ENCODE assay signal across 8 mouse cellular contexts in the genomic region with DNA sequence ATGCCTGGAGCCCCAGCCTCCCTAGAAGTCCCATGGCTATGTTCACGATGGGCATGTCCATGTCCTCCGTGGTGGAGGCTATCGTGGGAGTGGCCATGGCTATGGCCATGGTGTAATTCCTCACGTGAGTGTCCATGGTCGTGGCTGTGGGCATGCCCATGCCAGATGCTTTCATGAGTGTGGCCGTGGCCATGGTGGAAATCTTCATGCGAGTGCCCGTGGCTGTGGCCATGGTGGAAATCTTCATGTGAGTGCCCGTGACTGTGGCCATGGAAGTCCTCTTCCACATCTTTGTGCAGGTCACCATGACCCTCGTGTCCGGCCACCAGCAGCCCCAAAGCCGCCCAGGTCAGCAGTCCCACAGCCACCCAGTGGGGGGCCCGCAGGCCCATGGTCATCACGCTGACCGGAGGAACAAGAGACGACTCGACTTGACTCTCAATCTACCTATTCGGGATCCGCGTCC. TPM values are rescaled to one million over a fixed set of nuclear protein-coding genes. Genes with fewer than 3 reads are reported as not detected.
DNase-seq lines count a peak whose midpoint lies in the region; ATAC-seq and TF ChIP-seq lines count a peak whose summit lies in the region.

No protein-coding gene starts in this region.

- no peak; the same call in 1 of the 2 replicates for ATAC-seq in neural tube, embryonic 11.5 days (ENCODE audit: insufficient read depth, low FRiP score, low TSS enrichment)
- no peak for ATAC-seq in hindbrain, embryonic 13.5 days (ENCODE audit: low FRiP score)
- ATAC-seq in midbrain, embryonic 13.5 days = peak; percentile 1; the same call in 1 of the 2 replicates

- H3K27me3 ChIP-seq in cerebellum, adult 2 months (ENCODE audit: control insufficient read depth, insufficient read depth, low read length) = no peaks in the 10 kb centered on the region
- H3K27me3 ChIP-seq in neural tube, embryonic 11.5 days (ENCODE audit: control insufficient read depth, insufficient read depth, low read length) = no peaks in the 10 kb centered on the region
- H3K27me3 ChIP-seq in hindbrain, embryonic 13.5 days = no peaks in the 10 kb centered on the region
- H3K27me3 ChIP-seq in midbrain, embryonic 13.5 days = no peaks in the 10 kb centered on the region

- H3K36me3 ChIP-seq in neural tube, embryonic 11.5 days (ENCODE audit: control insufficient read depth, insufficient read depth, low read length) = peaks cover 16% of the 10 kb centered on the region
- H3K36me3 ChIP-seq in hindbrain, embryonic 13.5 days = peaks cover 41% of the 10 kb centered on the region
- peaks cover 42% of the 10 kb centered on the region for H3K36me3 ChIP-seq in midbrain, embryonic 13.5 days

- H3K9ac ChIP-seq in neural tube, embryonic 11.5 days (ENCODE audit: low read length) = peak overlapping the region; percentile 94
- H3K9ac ChIP-seq in hindbrain, embryonic 13.5 days = peak overlapping the region; percentile 94
- H3K9ac ChIP-seq in midbrain, embryonic 13.5 days (replicated peaks) = peak overlapping the region; percentile 94

- peak overlapping the region; percentile 74; the same call in 1 of the 2 replicates for H3K27ac ChIP-seq in cerebellum, adult 2 months (ENCODE audit: insufficient read depth, low read length)
- peak overlapping the region; percentile 96 for H3K27ac ChIP-seq in neural tube, embryonic 11.5 days (ENCODE audit: low read depth, low read length)
- peak overlapping the region; percentile 99 for H3K27ac ChIP-seq in hindbrain, embryonic 13.5 days
- peak overlapping the region; percentile 98 for H3K27ac ChIP-seq in midbrain, embryonic 13.5 days

- DNase-seq in cerebellum, adult 2 months = no peak
- DNase-seq in cerebellum, adult 8-10 months = no peak
- DNase-seq in neural tube, embryonic 11.5 days (ENCODE audit: low spot score) = peak; percentile 32
- DNase-seq in neural tube, embryonic 10.5 days (ENCODE audit: extremely low spot score, low spot score) = no peak
- no peak for DNase-seq in ovary, postnatal 36 days (ENCODE audit: low spot score)
- no peak for DNase-seq in kidney, postnatal 25 days

- under 1% methylated on average over 20 of the region's 20 CpGs for WGBS in cerebellum, adult 2 months
- 5% methylated on average over 20 of the region's 20 CpGs for whole genome bisulfite sequencing in neural tube, embryonic 11.5 days
- 6% methylated on average over 20 of the region's 20 CpGs for WGBS in hindbrain, embryonic 13.5 days
- WGBS in midbrain, embryonic 13.5 days = 4% methylated on average over 20 of the region's 20 CpGs

- H3K9me3 ChIP-seq in neural tube, embryonic 11.5 days (ENCODE audit: control insufficient read depth, low read length) = no peaks in the 10 kb centered on the region; the same call in 1 of the 2 replicates
- H3K9me3 ChIP-seq in hindbrain, embryonic 13.5 days = no peaks in the 10 kb centered on the region
- no peaks in the 10 kb centered on the region for H3K9me3 ChIP-seq in midbrain, embryonic 13.5 days

- peak overlapping the region; percentile 94 for H3K4me3 ChIP-seq in cerebellum, adult 2 months (replicated peaks; ENCODE audit: insufficient read depth, low read depth, low read length)
- H3K4me3 ChIP-seq in neural tube, embryonic 11.5 days (ENCODE audit: low read depth, low read length) = peak overlapping the region; percentile 88
- peak overlapping the region; percentile 85 for H3K4me3 ChIP-seq in hindbrain, embryonic 13.5 days
- peak overlapping the region; percentile 90 for H3K4me3 ChIP-seq in midbrain, embryonic 13.5 days (replicated peaks)

- TF ChIP-seq POLR2A in cerebellum, adult 2 months (IDR thresholded peaks at IDR 0.05; ENCODE audit: borderline replicate concordance, insufficient read depth, low read length) = no peak

- TF ChIP-seq CTCF in cerebellum, adult 2 months (IDR thresholded peaks at IDR 0.05; ENCODE audit: borderline replicate concordance, insufficient read depth, low read depth, low read length) = no peak

- peak overlapping the region; percentile 79 for H3K4me2 ChIP-seq in neural tube, embryonic 11.5 days (ENCODE audit: low read depth)
- peak overlapping the region; percentile 99 for H3K4me2 ChIP-seq in hindbrain, embryonic 13.5 days
- peak overlapping the region; percentile 100 for H3K4me2 ChIP-seq in midbrain, embryonic 13.5 days (replicated peaks)

- H3K4me1 ChIP-seq in cerebellum, adult 2 months (ENCODE audit: control insufficient read depth, insufficient read depth, low read length) = peaks cover 32% of the 10 kb centered on the region
- H3K4me1 ChIP-seq in neural tube, embryonic 11.5 days (ENCODE audit: control insufficient read depth, insufficient read depth, low read length) = peaks cover 40% of the 10 kb centered on the region
- peaks cover 68% of the 10 kb centered on the region for H3K4me1 ChIP-seq in hindbrain, embryonic 13.5 days (replicated peaks)
- peaks cover 68% of the 10 kb centered on the region for H3K4me1 ChIP-seq in midbrain, embryonic 13.5 days (replicated peaks)

RNA-seq across cellular contexts. Expression of gene Slc39a7, which starts 0.6 kb away (rescaled TPM):
- 120 and 123 TPM in 2 replicates for polyA plus RNA-seq in cerebellum, adult 2 months (2012; rRNA removed)
- 89.7 and 108 TPM in 2 replicates for polyA plus RNA-seq in neural tube, embryonic 11.5 days (2014; fragmentation: Nextera tagmentation; extraction: Ambion mirVana)
- 164 and 172 TPM in 2 replicates for polyA plus RNA-seq in hindbrain, embryonic 13.5 days (2015; fragmentation: Nextera tagmentation; extraction: Ambion mirVana)
- 176 and 180 TPM in 2 replicates for polyA plus RNA-seq in midbrain, embryonic 13.5 days (2015; fragmentation: Nextera tagmentation; extraction: Ambion mirVana)

RNA-seq across cellular contexts. Expression of gene Rxrb, which starts 0.7 kb away (rescaled TPM):
- polyA plus RNA-seq in cerebellum, adult 2 months (2012; rRNA removed) = 78.0 and 83.2 TPM in 2 replicates
- 25.1 and 27.1 TPM in 2 replicates for polyA plus RNA-seq in neural tube, embryonic 11.5 days (2014; fragmentation: Nextera tagmentation; extraction: Ambion mirVana)
- 56.8 and 59.2 TPM in 2 replicates for polyA plus RNA-seq in hindbrain, embryonic 13.5 days (2015; fragmentation: Nextera tagmentation; extraction: Ambion mirVana)
- 57.9 and 62.7 TPM in 2 replicates for polyA plus RNA-seq in midbrain, embryonic 13.5 days (2015; fragmentation: Nextera tagmentation; extraction: Ambion mirVana)

RNA-seq across cellular contexts. Expression of gene H2-Ke6, which starts 3.0 kb away (rescaled TPM):
- 82.9 and 89.8 TPM in 2 replicates for polyA plus RNA-seq in cerebellum, adult 2 months (2012; rRNA removed)
- 48.1 and 52.7 TPM in 2 replicates for polyA plus RNA-seq in neural tube, embryonic 11.5 days (2014; fragmentation: Nextera tagmentation; extraction: Ambion mirVana)
- polyA plus RNA-seq in hindbrain, embryonic 13.5 days (2015; fragmentation: Nextera tagmentation; extraction: Ambion mirVana) = 62.9 and 65.0 TPM in 2 replicates
- 80.5 and 91.7 TPM in 2 replicates for polyA plus RNA-seq in midbrain, embryonic 13.5 days (2015; fragmentation: Nextera tagmentation; extraction: Ambion mirVana)

RNA-seq across cellular contexts. Expression of gene Ring1, which starts 6.4 kb away (rescaled TPM):
- polyA plus RNA-seq in cerebellum, adult 2 months (2012; rRNA removed) = 66.4 and 74.6 TPM in 2 replicates
- 5.2 and 8.4 TPM in 2 replicates for polyA plus RNA-seq in neural tube, embryonic 11.5 days (2014; fragmentation: Nextera tagmentation; extraction: Ambion mirVana)
- 19.2 and 21.5 TPM in 2 replicates for polyA plus RNA-seq in hindbrain, embryonic 13.5 days (2015; fragmentation: Nextera tagmentation; extraction: Ambion mirVana)
- polyA plus RNA-seq in midbrain, embryonic 13.5 days (2015; fragmentation: Nextera tagmentation; extraction: Ambion mirVana) = 20.1 and 24.3 TPM in 2 replicates

RNA-seq across cellular contexts. Expression of gene Col11a2, which starts 8.3 kb away (rescaled TPM):
- polyA plus RNA-seq in cerebellum, adult 2 months (2012; rRNA removed) = 12.2 and 15.2 TPM in 2 replicates
- polyA plus RNA-seq in neural tube, embryonic 11.5 days (2014; fragmentation: Nextera tagmentation; extraction: Ambion mirVana) = 1.5 and 2.9 TPM in 2 replicates
- polyA plus RNA-seq in hindbrain, embryonic 13.5 days (2015; fragmentation: Nextera tagmentation; extraction: Ambion mirVana) = 3.2 and 3.8 TPM in 2 replicates
- 2.1 and 2.5 TPM in 2 replicates for polyA plus RNA-seq in midbrain, embryonic 13.5 days (2015; fragmentation: Nextera tagmentation; extraction: Ambion mirVana)
